Mouse (Mus musculus) brain, embryonic 14.5 days (tissue): ENCODE measurements around the gene Emc1.

Experiments
- CTCF ChIP-seq: fragments of 200-500 bp; IDR thresholded peaks from 2 replicates; pipeline ENCODE4 v1.5.1; 2012; ENCODE audit warnings: inconsistent platforms, mild to moderate bottlenecking, moderate library complexity, borderline replicate concordance; ENCODE audit not compliant: insufficient read depth, insufficient read length; ENCODE audit errors: extremely low read depth
- POLR2A ChIP-seq: fragments of 200-500 bp; IDR thresholded peaks from 2 replicates; pipeline ENCODE4 v1.6.1; 2012; ENCODE audit warnings: mild to moderate bottlenecking, inconsistent platforms, borderline replicate concordance; ENCODE audit not compliant: poor library complexity, insufficient read depth, insufficient read length, severe bottlenecking; ENCODE audit errors: extremely low read depth

DNA sequence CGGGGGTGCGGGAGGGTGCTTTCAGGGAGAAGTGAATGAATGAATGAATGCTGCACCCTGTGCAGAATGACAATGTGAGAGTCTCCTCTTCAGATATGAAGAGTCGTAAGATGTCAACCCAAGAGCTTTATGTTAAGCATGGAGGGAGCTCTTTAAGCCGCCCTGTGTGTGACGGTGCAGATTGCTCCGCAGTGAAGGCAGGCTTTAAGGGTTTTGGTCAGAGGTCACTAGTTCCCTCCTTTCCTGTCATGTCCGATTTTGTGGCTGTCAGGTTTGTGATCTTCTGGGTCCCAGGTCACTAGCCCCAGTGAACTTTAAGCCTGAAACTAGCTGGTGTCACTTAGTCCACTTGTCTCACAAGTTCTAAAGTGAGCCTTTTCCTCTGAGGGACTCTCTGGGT, 445 bp downstream of the Emc1 start:
- no peak for TF ChIP-seq CTCF
- TF ChIP-seq POLR2A: no peak
